Mouse (Mus musculus) adrenal gland, postnatal 25 days (tissue): ENCODE results near the gene Gm3676. TPM values are rescaled to one million over a fixed set of nuclear protein-coding genes. Genes with fewer than 3 reads are reported as not detected.
"Not testable (repeated sequence)": the region's sequence is repeated elsewhere in the genome, so short reads cannot be mapped to it uniquely, and the experiment has no call there.

ENCODE experiments used
- DNase-seq: peaks from one replicate; pipeline ENCODE4 v3.0.0; 2021; ENCODE audit warnings: mixed read lengths
- long read RNA-seq: library from polyadenylated mRNA; stranded (forward); transcript quantifications from one replicate; pipeline ENCODE4 v2.0.0, GENCODE M21; 2021
- total RNA-seq: library from RNA; stranded (reverse); gene quantifications from 2 replicates; pipeline ENCODE4 v1.2.3, GENCODE M21; 2021

Gene Gm3676
- not detected in 2 replicates for total RNA-seq
- long read RNA-seq: 0 reads

GRCm38 (mm10) chr14:41646387-41646786, at the start of gene Gm3676:
Gm3676 (minus strand) TSS chr14:41646487.
- not testable (repeated sequence) for DNase-seq

GRCm38 (mm10) chr14:41648176-41648575, 1.9 kb upstream of the Gm3676 start:
- not testable (repeated sequence) for DNase-seq

- peak; percentile 6 for DNase-seq
Measured at GRCm38 (mm10) chr14:41630144-41630543, 16.1 kb downstream of the Gm3676 start.

GRCm38 (mm10) chr14:41624512-41624911, 21.8 kb downstream of the Gm3676 start, which contains the start of gene Gm3072:
Gm3072 (minus strand) TSS chr14:41624612.
- not testable (repeated sequence) for DNase-seq

- DNase-seq: not testable (repeated sequence)
Measured at GRCm38 (mm10) chr14:41622535-41622934, 23.8 kb downstream of the Gm3676 start.

- DNase-seq: not testable (repeated sequence)
Measured at GRCm38 (mm10) chr14:41610690-41611089, 35.6 kb downstream of the Gm3676 start.

GRCm38 (mm10) chr14:41600935-41601334, 45.4 kb downstream of the Gm3676 start:
- DNase-seq: not testable (repeated sequence)

Other genes with a start within 250 kb of the Gm3676 start
- gene Gm6482, start 238.2 kb downstream of the Gm3676 start, total RNA-seq: not detected in 2 replicates
- gene Gm7954, start 193.0 kb downstream of the Gm3676 start, total RNA-seq: not detected in 2 replicates
- gene Gm3486, start 157.0 kb downstream of the Gm3676 start, total RNA-seq: not detected in 2 replicates
- gene Gm7970, start 90.9 kb downstream of the Gm3676 start, total RNA-seq: not detected in 2 replicates
- gene 1700049E17Rik2, start 73.3 kb downstream of the Gm3676 start, total RNA-seq: not detected in 2 replicates
- gene Gm3072, start 21.9 kb downstream of the Gm3676 start, total RNA-seq: not detected in 2 replicates
- gene Gm8068, start 55.4 kb upstream of the Gm3676 start, total RNA-seq: not detected in 2 replicates
- gene Gm7929, start 104.1 kb upstream of the Gm3676 start, total RNA-seq: not detected in 2 replicates
- not detected in 2 replicates for gene Gm47189, start 126.0 kb upstream of the Gm3676 start, total RNA-seq